25 mouse cellular contexts compared by ENCODE assay signal in the genomic region with DNA sequence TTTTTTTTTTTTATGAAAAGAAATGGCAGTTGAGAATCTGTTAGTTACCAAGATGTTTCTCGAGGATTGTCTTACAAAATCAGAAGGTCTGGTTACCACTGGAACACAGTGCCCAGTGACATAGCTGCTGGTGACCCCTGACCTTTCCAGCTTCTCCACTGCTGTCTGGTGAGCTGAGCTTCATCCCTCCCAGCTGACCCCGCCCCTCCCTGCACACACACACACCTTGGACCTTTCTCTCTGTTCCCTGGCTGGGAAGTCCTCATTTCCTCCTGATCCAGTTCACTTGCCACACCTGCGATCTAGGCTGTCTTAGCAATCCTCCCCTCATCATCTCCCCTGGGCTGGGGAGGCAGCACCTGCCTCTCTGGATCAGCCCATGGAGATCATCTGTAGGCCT. TPM values are rescaled to one million over a fixed set of nuclear protein-coding genes. Genes with fewer than 3 reads are reported as not detected.
A peak's percentile ranks its signal among the peaks of the same experiment; 100 is the strongest.
DNase-seq lines count a peak whose midpoint lies in the region; ATAC-seq and TF ChIP-seq lines count a peak whose summit lies in the region.
"Had no signal": no experiment of that assay in that cellular context is flagged by ENCODE, and none has a peak within 500 bp of the region (broad histone marks: within the 10 kb centered on the region; RNA-seq: fewer than 3 reads in every experiment).

No protein-coding gene starts in this region.

- peaks cover 32% of the 10 kb centered on the region for H3K4me1 ChIP-seq in kidney, adult 2 months (ENCODE audit: control insufficient read depth, insufficient read depth, low read length)
- peaks cover 30% of the 10 kb centered on the region for H3K4me1 ChIP-seq in small intestine, adult 2 months (ENCODE audit: control insufficient read depth, insufficient read depth, insufficient read length, low read length)
- H3K4me1 ChIP-seq in forebrain, embryonic 14.5 days (ENCODE audit: control insufficient read depth, insufficient read depth, low read length): 0 out of 2 replicates have a peak, but pooled peaks cover 4% of the 10 kb centered on the region
- H3K4me1 ChIP-seq: embryonic facial prominence, embryonic 13.5 days had no signal

- no peaks in the 10 kb centered on the region for H3K9me3 ChIP-seq in forebrain, embryonic 14.5 days (replicated peaks; ENCODE audit: control insufficient read depth, low read length)
- H3K9me3 ChIP-seq: embryonic facial prominence, embryonic 10.5 days; embryonic facial prominence, embryonic 13.5 days; forebrain, embryonic 12.5 days; hindbrain, embryonic 12.5 days; hindbrain, embryonic 15.5 days had no signal

- DNase-seq in kidney, adult 2 months: peak; percentile 71
- DNase-seq in kidney, postnatal 4 days: no peak
- DNase-seq in kidney, postnatal 36 days: peak; percentile 62 to 71
- DNase-seq in kidney, postnatal 14 days: no peak
- peak; percentile 44 for DNase-seq in ZHBTc4 (ENCODE audit: low read depth, low spot score)
- DNase-seq in forebrain, embryonic 14.5 days (ENCODE audit: low spot score): no peak
- DNase-seq: adrenal gland, adult 8-10 months; adrenal gland, postnatal 36 days; cerebellum, adult 18-20 months; cerebellum, adult 9-10 months; cerebellum, postnatal 14 days; forebrain, postnatal 0 days; gastrocnemius, adult 2 months; gastrocnemius, postnatal 14 days; heart, adult 11 months had no signal

- no peak for TF ChIP-seq POLR2A in kidney, adult 2 months (IDR thresholded peaks at IDR 0.05; ENCODE audit: low read depth, low read length)
- TF ChIP-seq POLR2A in small intestine, adult 2 months (IDR thresholded peaks at IDR 0.05; ENCODE audit: low read depth, low read length): no peak

- no peak for ATAC-seq in forebrain, embryonic 14.5 days
- ATAC-seq: activated CD4-positive, CD25-positive, alpha-beta regulatory T cell, adult 4 months; CD4-positive, CD25-positive, alpha-beta regulatory T cell, adult 4 months; forebrain, postnatal 0 days had no signal

- no peak for TF ChIP-seq CTCF in kidney, adult 2 months (conservative IDR thresholded peaks at IDR 0.05; ENCODE audit: insufficient read depth, insufficient read length, low read depth, low read length)
- no peak for TF ChIP-seq CTCF in small intestine, adult 2 months (IDR thresholded peaks at IDR 0.05; ENCODE audit: extremely low read depth, insufficient read length, insufficient replicate concordance, low read depth, low read length)

- peak overlapping the region; percentile 75 for H3K27ac ChIP-seq in kidney, adult 2 months (ENCODE audit: insufficient read depth, low read depth, low read length)
- H3K27ac ChIP-seq in small intestine, adult 2 months (ENCODE audit: insufficient read depth, low read depth, low read length): peak overlapping the region; percentile 64
- no peak overlapping the region for H3K27ac ChIP-seq in forebrain, embryonic 14.5 days (ENCODE audit: low read depth, low read length)
- H3K27ac ChIP-seq: embryonic facial prominence, embryonic 10.5 days; embryonic facial prominence, embryonic 13.5 days; forebrain, embryonic 12.5 days; gastrocnemius, adult 2 months; hindbrain, embryonic 12.5 days; hindbrain, embryonic 15.5 days had no signal

- H3K36me3 ChIP-seq in kidney, adult 2 months (ENCODE audit: control insufficient read depth, insufficient read depth, low read length): no peaks in the 10 kb centered on the region
- H3K36me3 ChIP-seq in small intestine, adult 2 months (ENCODE audit: control insufficient read depth, insufficient read depth, low read length): no peaks in the 10 kb centered on the region
- H3K36me3 ChIP-seq in forebrain, embryonic 14.5 days (ENCODE audit: control insufficient read depth, insufficient read depth, low read length): no peaks in the 10 kb centered on the region
- H3K36me3 ChIP-seq: embryonic facial prominence, embryonic 10.5 days; embryonic facial prominence, embryonic 13.5 days; forebrain, embryonic 12.5 days; hindbrain, embryonic 12.5 days; hindbrain, embryonic 15.5 days had no signal

- H3K27me3 ChIP-seq in kidney, adult 2 months (replicated peaks; ENCODE audit: control insufficient read depth, insufficient read depth, low read length): no peaks in the 10 kb centered on the region
- no peaks in the 10 kb centered on the region for H3K27me3 ChIP-seq in small intestine, adult 2 months (ENCODE audit: control insufficient read depth, insufficient read depth, low read length)
- H3K27me3 ChIP-seq in forebrain, embryonic 14.5 days (replicated peaks; ENCODE audit: control insufficient read depth, insufficient read depth, low read length): no peaks in the 10 kb centered on the region
- H3K27me3 ChIP-seq: embryonic facial prominence, embryonic 13.5 days; hindbrain, embryonic 12.5 days; hindbrain, embryonic 15.5 days had no signal

- H3K4me3 ChIP-seq in kidney, adult 2 months (ENCODE audit: insufficient read depth, low read depth, low read length): no peak overlapping the region
- no peak overlapping the region for H3K4me3 ChIP-seq in small intestine, adult 2 months (ENCODE audit: low read depth, low read length)
- H3K4me3 ChIP-seq in forebrain, embryonic 14.5 days (ENCODE audit: low read depth, low read length): no peak overlapping the region
- H3K4me3 ChIP-seq: embryonic facial prominence, embryonic 10.5 days; embryonic facial prominence, embryonic 13.5 days; erythroblast, embryonic 14.5 days; forebrain, embryonic 12.5 days; gastrocnemius, adult 2 months; hindbrain, embryonic 12.5 days; hindbrain, embryonic 15.5 days had no signal

- no peak overlapping the region for H3K9ac ChIP-seq in forebrain, embryonic 14.5 days (ENCODE audit: low read length)
- H3K9ac ChIP-seq: embryonic facial prominence, embryonic 13.5 days; forebrain, embryonic 12.5 days; forebrain, postnatal 0 days; hindbrain, embryonic 12.5 days; hindbrain, embryonic 15.5 days had no signal

- no peak overlapping the region for H3K4me2 ChIP-seq in forebrain, embryonic 14.5 days (ENCODE audit: low read length)
- H3K4me2 ChIP-seq: embryonic facial prominence, embryonic 13.5 days; forebrain, embryonic 12.5 days; heart, embryonic 11.5 days; hindbrain, embryonic 12.5 days; hindbrain, embryonic 15.5 days had no signal

- 50% methylated on average over 3 of the region's 3 CpGs for WGBS in kidney, adult 2 months
- 30% methylated on average over 3 of the region's 3 CpGs for WGBS in small intestine, adult 2 months
- 77% methylated on average over 3 of the region's 3 CpGs for WGBS in forebrain, embryonic 14.5 days

RNA-seq across cellular contexts. Expression of a gene that starts 58.3 kb away (rescaled TPM):
- polyA plus RNA-seq in kidney, adult 2 months (2012; rRNA removed): 6.3 and 8.0 TPM in 2 replicates
- 1.5 and 10.7 TPM in 2 replicates for polyA plus RNA-seq in small intestine, adult 2 months (2012; rRNA removed)
- 2.0 and 2.1 TPM in 2 replicates for polyA plus RNA-seq in forebrain, embryonic 14.5 days (2014; fragmentation: Nextera tagmentation; extraction: Ambion mirVana)

Comparison
In these comparisons a context has a peak if more than half of its experiments do, and no peak if none do; other contexts are left out.
1. DNase-seq: peak in kidney, adult 2 months (single experiment), kidney, postnatal 36 days (2 of 2) and ZHBTc4 (single experiment); none in kidney, postnatal 4 days (0 of 2), kidney, postnatal 14 days (single experiment) and forebrain, embryonic 14.5 days (single experiment).